Mouse (Mus musculus) megakaryocyte, embryonic 14.5 days (primary cell): ENCODE results near the gene Gatm.

ENCODE experiments used
- FLI1 ChIP-seq: IDR thresholded peaks from 2 replicates; pipeline ENCODE4 v1.6.1; 2012; ENCODE audit warnings: low read length, inconsistent platforms, mixed read lengths
- GATA1 ChIP-seq: IDR thresholded peaks from 3 replicates; pipeline ENCODE4 v1.6.1; 2012; ENCODE audit warnings: mixed read lengths, low read length, inconsistent platforms, borderline replicate concordance

DNA sequence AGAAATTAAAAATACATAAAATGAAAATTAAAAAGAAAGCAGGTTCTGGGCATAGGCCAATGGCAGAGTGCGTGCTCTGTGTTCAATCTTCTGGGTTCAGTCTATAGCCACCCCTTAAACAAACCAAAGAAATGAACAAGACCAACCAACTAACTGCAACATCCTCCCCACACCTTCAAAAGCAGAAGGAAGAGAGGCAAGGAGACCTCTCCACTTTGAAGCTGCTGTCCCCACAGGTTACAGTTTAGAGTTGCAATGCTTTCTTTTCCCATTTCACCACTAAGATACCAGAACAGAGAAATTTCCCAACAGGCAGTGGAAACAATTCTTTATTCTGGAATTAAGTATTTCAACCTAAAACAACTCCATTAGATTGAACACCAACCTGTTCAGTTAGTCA, 48.9 kb downstream of the Gatm start:
- TF ChIP-seq GATA1 = no peak
- no peak for TF ChIP-seq FLI1
